Mouse (Mus musculus): ENCODE data around the gene Gpsm3. TPM values are rescaled to one million over a fixed set of nuclear protein-coding genes. Genes with fewer than 3 reads are reported as not detected.

Gene Gpsm3
- polyA plus RNA-seq, 1 experiment from 2014 or later = 18.5 TPM

DNA sequence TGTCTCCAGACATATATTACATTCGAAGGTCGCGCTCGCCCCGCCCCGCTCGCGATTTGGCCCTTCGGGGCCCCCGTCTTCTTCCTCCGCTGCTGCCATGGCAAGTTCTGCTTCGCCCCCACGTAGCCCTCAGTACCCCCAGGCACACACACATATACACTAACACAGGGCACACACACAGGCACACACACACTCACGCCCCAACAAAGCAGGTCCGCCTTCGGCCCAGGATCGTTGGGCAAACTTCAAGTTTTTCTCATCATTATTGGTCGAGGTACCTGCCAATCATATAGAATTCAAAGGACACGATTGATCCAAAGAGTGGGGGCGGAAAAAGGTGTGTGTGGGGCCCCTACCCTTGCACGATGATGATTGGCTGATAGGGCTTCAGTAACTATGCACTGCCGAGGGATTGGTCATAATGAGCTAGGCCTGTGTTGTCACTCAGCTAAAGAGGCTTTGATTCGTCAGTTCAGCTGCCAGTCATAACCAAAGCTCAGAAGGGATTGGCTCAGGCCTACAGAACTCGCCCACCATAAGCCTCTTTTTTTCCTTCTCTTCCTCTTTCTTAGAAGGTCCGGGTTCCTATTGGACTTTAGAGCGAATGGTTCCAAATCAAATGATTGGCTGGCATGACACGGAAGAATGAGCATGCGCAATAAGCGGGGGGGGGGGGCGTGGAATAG lies 13.9 kb downstream of the Gpsm3 start, which contains the start of gene Rnf5:
Gene Rnf5, minus strand, starts transcription at position 316 of the 686 bp plus-strand sequence.
- H3K27ac ChIP-seq (ENCODE audit: low read length) = peak within 1 kb of the TSS; percentile 96
- H3K4me1 ChIP-seq (ENCODE audit: control insufficient read depth, insufficient read depth, low read length) = peaks cover 41% of the 10 kb centered on the region
- 0% methylated on average over 30 of the region's 30 CpGs for WGBS

DNA sequence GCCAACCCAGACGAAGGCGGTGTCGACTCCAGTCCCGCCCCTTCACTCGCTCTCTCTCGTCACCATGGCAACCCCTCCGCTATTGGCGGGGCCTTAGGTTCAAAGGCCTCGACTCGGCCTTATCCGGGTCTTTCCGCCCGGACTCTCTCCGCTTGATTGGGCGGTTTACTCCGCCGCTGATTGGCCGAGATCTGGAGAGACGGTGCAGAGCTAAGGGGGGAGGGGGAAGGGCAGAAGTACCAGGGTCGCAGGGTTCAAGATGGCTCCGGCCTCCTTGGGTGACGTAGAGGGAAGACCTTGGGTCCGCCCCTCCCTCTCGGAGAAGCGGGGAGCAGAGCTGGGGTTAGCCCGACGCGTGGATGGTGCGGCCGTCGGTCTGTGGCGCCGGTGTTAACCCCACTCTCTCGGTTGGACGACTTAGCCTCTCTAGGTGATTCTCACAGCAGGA lies 14.5 kb downstream of the Gpsm3 start, which contains the start of gene Agpat1:
Gene Agpat1, plus strand, starts transcription at position 202 of the 448 bp plus-strand sequence.
- Histone ChIP-seq H3K4me1 (ENCODE audit: control insufficient read depth, insufficient read depth, low read length) (peaks cover 46% of the 10 kb centered on the region), H3K4me3 (ENCODE audit: low read length) (peak within 1 kb of the TSS; percentile 83), H3K9ac (ENCODE audit: low read length) (peak within 1 kb of the TSS; percentile 93), H3K36me3 (ENCODE audit: control insufficient read depth, insufficient read depth) (peaks cover 11% of the 10 kb centered on the region), H3K4me2 (ENCODE audit: low read depth, low read length) (peak within 1 kb of the TSS; percentile 96), H3K27ac (ENCODE audit: low read length) (peak within 1 kb of the TSS; percentile 96), H3K27me3 (ENCODE audit: control insufficient read depth, insufficient read depth, low read length) (no peaks in the 10 kb centered on the region), H3K9me3 (replicated peaks; ENCODE audit: control insufficient read depth, low read length) (no peaks in the 10 kb centered on the region)
- peak; percentile 85 for ATAC-seq (replicated peaks; ENCODE audit: extremely low read depth, insufficient read depth, low FRiP score)
- under 1% methylated on average over 34 of the region's 35 CpGs for WGBS

More for the DNA sequence above, 13.9 kb downstream of the Gpsm3 start, which contains the start of gene Rnf5:
- H3K4me3 ChIP-seq (ENCODE audit: low read length) = peak within 1 kb of the TSS; percentile 83
- no peaks in the 10 kb centered on the region for H3K27me3 ChIP-seq (ENCODE audit: control insufficient read depth, insufficient read depth, low read length)
- H3K9me3 ChIP-seq (replicated peaks; ENCODE audit: control insufficient read depth, low read length) = no peaks in the 10 kb centered on the region
- peak; percentile 91 for ATAC-seq (replicated peaks; ENCODE audit: extremely low read depth, insufficient read depth, low FRiP score)
- peak within 1 kb of the TSS; percentile 96 for H3K4me2 ChIP-seq (ENCODE audit: low read depth, low read length)
- peak within 1 kb of the TSS; percentile 93 for H3K9ac ChIP-seq (ENCODE audit: low read length)
- peaks cover 11% of the 10 kb centered on the region for H3K36me3 ChIP-seq (ENCODE audit: control insufficient read depth, insufficient read depth)

DNA sequence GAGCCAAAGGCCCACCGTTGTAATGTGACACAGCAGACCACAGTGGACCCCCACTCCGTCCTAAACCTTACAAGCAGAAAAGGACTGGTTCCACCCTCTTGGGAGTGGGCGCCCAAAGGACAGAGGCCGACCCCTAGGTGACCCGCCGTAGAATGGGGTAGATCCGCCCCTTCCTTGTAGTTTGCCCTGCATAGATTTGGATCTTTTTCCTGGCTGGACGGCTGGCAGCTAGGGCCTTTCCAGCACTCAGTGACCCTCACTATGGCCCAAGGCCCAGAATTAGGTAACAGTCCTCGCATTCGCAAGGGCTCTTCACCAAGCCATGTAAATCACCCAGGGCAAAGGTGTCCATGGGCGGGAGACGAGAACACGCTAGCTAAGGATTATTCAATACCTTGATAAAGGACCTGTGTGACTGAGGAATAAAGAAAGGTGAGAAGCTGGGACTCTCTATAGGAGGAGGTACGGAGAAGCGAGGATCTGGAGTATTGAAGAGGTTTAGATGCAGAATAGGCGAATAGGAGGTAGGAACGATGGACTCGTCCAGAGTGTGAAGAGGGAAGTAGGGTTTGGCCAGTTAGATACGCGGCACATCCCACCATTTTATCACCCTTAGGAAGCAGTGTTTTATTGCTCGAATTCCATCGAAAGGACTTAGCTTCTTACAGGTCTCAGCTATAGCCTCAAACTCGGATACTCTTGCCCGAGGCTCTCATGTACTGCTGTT lies 15.1 kb downstream of the Gpsm3 start:
- ATAC-seq (replicated peaks; ENCODE audit: extremely low read depth, insufficient read depth, low FRiP score) = no peak
- Histone ChIP-seq H3K36me3 (ENCODE audit: control insufficient read depth, insufficient read depth) (peaks cover 11% of the 10 kb centered on the region), H3K4me3 (ENCODE audit: low read length) (peak overlapping the region; percentile 83), H3K4me1 (ENCODE audit: control insufficient read depth, insufficient read depth, low read length) (peaks cover 47% of the 10 kb centered on the region), H3K27ac (ENCODE audit: low read length) (peak overlapping the region; percentile 96), H3K9ac (ENCODE audit: low read length) (peak overlapping the region; percentile 93), H3K9me3 (replicated peaks; ENCODE audit: control insufficient read depth, low read length) (no peaks in the 10 kb centered on the region), H3K27me3 (ENCODE audit: control insufficient read depth, insufficient read depth, low read length) (no peaks in the 10 kb centered on the region), H3K4me2 (ENCODE audit: low read depth, low read length) (peak overlapping the region; percentile 89)
- 18% methylated on average over 24 of the region's 24 CpGs for WGBS

DNA sequence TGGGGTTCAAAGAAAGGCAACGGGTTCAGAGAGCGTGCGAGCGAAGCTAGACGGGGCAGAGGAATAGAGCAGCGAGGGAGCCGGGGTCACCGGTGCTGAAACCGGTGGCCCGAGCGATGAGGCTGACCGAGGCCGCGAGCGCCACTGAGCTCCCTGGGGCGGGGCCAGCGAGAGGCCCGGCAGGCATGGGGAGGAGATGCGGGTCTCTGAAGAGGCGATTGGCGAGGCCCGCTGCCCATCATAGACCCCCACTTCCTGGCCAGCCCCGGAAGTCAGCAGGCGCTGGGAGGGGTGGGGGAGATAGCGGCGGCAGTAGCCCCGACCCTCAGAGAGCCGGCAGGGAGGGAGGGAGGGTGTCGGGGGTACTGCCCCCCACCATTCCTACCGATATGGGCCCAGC lies 16.0 kb downstream of the Gpsm3 start:
- ATAC-seq (replicated peaks; ENCODE audit: extremely low read depth, insufficient read depth, low FRiP score) = peak; percentile 45
- H3K4me2 ChIP-seq (ENCODE audit: low read depth, low read length) = peak overlapping the region; percentile 89
- H3K4me3 ChIP-seq (ENCODE audit: low read length) = peak overlapping the region; percentile 83
- no peaks in the 10 kb centered on the region for H3K27me3 ChIP-seq (ENCODE audit: control insufficient read depth, insufficient read depth, low read length)
- peak overlapping the region; percentile 96 for H3K27ac ChIP-seq (ENCODE audit: low read length)
- H3K9ac ChIP-seq (ENCODE audit: low read length) = peak overlapping the region; percentile 93
- H3K9me3 ChIP-seq (replicated peaks; ENCODE audit: control insufficient read depth, low read length) = no peaks in the 10 kb centered on the region
- 0% methylated on average over 30 of the region's 30 CpGs for WGBS
- peaks cover 47% of the 10 kb centered on the region for H3K4me1 ChIP-seq (ENCODE audit: control insufficient read depth, insufficient read depth, low read length)
- H3K36me3 ChIP-seq (ENCODE audit: control insufficient read depth, insufficient read depth) = peaks cover 10% of the 10 kb centered on the region; the same call in 1 of the 2 replicates

DNA sequence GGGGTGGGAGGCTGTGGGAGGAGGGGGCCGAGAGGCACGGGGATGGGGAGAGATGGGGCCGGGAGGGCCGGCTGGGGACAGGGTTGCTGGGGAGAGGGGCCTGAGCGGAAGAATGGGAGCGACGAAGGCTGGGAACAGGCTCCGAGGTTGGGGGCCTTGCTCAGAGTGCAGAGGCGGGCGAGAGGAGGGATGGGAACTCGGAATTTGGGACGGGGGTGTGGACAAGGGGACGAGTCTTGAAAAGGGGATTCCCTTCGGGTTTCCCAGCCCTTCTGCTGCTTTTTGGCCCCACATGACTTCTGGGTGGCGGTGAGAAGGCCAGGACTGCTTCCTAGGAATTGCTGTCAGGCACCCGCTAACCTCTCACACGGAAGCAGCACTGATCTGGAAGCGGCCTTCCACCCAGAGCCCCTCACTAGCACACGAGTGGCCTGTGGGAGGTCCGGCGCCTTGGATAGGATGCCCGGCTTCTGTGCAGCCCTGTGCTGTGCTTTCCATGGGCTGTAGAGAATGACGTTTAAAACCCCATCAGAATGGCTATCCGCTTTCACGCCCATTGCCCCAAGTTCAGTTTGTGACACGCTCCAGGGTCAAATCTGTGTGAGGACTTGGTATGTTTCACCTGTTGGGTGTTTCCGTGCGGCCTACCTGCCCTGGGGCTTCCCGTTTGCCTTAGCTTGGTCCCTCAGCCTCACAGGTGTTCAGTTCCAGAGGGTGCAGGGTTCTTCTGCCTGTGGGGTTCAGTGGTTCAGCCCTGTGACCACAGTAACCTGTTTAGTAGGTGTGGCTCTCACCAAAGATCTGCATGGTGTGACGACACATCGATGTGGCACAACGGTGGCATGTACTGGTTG lies 16.8 kb downstream of the Gpsm3 start:
- Histone ChIP-seq H3K4me3 (ENCODE audit: low read length) (peak overlapping the region; percentile 83), H3K4me2 (ENCODE audit: low read depth, low read length) (peak overlapping the region; percentile 89), H3K9me3 (replicated peaks; ENCODE audit: control insufficient read depth, low read length) (no peaks in the 10 kb centered on the region), H3K27ac (ENCODE audit: low read length) (peak overlapping the region; percentile 96), H3K36me3 (ENCODE audit: control insufficient read depth, insufficient read depth) (peaks cover 11% of the 10 kb centered on the region; the same call in 1 of the 2 replicates), H3K4me1 (ENCODE audit: control insufficient read depth, insufficient read depth, low read length) (peaks cover 47% of the 10 kb centered on the region), H3K9ac (ENCODE audit: low read length) (peak overlapping the region; percentile 93), H3K27me3 (ENCODE audit: control insufficient read depth, insufficient read depth, low read length) (no peaks in the 10 kb centered on the region)
- ATAC-seq (replicated peaks; ENCODE audit: extremely low read depth, insufficient read depth, low FRiP score) = no peak
- 13% methylated on average over 32 of the region's 32 CpGs for WGBS

DNA sequence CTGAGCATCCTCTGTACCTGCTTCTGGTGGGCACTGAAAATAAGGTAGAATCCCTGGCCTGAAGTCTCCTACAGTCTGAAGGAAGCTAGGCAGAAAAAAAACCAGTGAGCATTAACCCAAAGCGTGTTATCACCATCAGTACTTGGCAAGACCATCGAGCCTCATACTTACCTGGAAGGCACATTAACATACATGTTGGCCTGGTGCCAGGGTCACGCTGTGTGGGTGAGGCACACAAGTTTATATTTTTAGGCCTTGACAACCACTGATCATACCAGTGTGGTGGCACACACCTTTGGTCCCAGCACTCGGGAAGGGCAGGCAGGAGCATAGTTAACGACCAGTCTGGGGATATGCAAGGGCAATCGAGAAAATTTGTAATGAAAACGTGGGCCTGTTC lies 18.4 kb downstream of the Gpsm3 start:
- Histone ChIP-seq H3K4me3 (ENCODE audit: low read length) (no peak overlapping the region), H3K9ac (ENCODE audit: low read length) (no peak overlapping the region), H3K4me2 (ENCODE audit: low read depth, low read length) (no peak overlapping the region), H3K36me3 (ENCODE audit: control insufficient read depth, insufficient read depth) (peaks cover 20% of the 10 kb centered on the region), H3K27ac (ENCODE audit: low read length) (no peak overlapping the region), H3K27me3 (ENCODE audit: control insufficient read depth, insufficient read depth, low read length) (no peaks in the 10 kb centered on the region), H3K4me1 (ENCODE audit: control insufficient read depth, insufficient read depth, low read length) (peaks cover 38% of the 10 kb centered on the region), H3K9me3 (replicated peaks; ENCODE audit: control insufficient read depth, low read length) (no peaks in the 10 kb centered on the region)
- WGBS = 70% methylated on average over 7 of the region's 7 CpGs
- ATAC-seq (replicated peaks; ENCODE audit: extremely low read depth, insufficient read depth, low FRiP score) = no peak

DNA sequence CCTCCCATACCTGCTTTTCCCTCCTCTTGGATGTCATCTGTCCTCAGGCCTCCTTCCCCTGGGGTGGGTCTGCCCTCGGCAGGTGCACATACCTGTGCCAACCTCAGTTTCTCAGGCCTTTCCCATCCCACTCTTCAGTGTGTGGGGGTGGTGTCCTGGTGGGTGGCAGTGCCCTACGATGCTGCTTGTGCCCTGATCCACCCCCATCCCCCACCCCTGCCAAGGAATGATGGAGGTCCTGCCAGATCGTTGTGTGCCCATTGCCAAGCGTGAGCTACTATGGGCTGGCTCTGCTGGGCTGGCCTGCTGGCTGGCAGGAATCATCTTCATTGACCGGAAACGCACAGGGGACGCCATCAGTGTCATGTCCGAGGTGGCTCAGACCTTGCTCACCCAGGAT lies 21.4 kb downstream of the Gpsm3 start:
- Histone ChIP-seq H3K36me3 (ENCODE audit: control insufficient read depth, insufficient read depth) (peaks cover 24% of the 10 kb centered on the region), H3K9ac (ENCODE audit: low read length) (no peak overlapping the region), H3K4me3 (ENCODE audit: low read length) (no peak overlapping the region), H3K4me2 (ENCODE audit: low read depth, low read length) (no peak overlapping the region), H3K4me1 (ENCODE audit: control insufficient read depth, insufficient read depth, low read length) (peaks cover 27% of the 10 kb centered on the region), H3K27me3 (ENCODE audit: control insufficient read depth, insufficient read depth, low read length) (no peaks in the 10 kb centered on the region), H3K9me3 (replicated peaks; ENCODE audit: control insufficient read depth, low read length) (no peaks in the 10 kb centered on the region), H3K27ac (ENCODE audit: low read length) (no peak overlapping the region)
- 92% methylated on average over 8 of the region's 8 CpGs for WGBS
- ATAC-seq (replicated peaks; ENCODE audit: extremely low read depth, insufficient read depth, low FRiP score) = no peak

DNA sequence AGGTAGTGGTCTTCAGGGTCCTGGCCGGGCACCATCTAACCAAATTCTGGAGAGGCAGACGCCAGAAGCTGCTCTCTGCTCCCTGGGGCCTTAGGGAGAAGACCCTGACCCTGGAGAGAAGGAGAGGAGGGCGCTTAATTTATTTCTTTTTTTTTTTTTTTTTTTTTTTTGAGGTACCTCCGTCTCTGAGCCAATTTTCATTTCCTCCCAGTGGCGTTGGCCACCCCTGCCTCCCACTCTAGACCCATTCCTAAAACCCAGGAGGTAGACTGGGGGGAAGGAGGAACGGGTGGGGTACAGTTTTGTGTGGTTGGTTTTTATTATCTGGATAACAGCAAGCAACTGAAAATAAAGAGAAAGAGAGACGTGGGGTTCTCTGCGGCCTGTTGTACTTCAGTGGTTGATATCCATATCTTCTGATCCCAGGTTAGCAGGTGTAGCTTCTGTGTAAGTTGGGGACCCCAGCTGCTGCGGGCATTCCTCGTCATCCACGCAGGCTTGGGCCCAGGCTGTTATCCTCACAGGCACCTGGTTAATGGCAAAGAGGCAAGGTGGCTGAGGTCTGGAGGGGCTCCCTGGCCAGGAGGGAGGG lies 23.5 kb downstream of the Gpsm3 start:
- Histone ChIP-seq H3K27me3 (ENCODE audit: control insufficient read depth, insufficient read depth, low read length) (no peaks in the 10 kb centered on the region), H3K27ac (ENCODE audit: low read length) (no peak overlapping the region), H3K4me2 (ENCODE audit: low read depth, low read length) (no peak overlapping the region), H3K4me3 (ENCODE audit: low read length) (no peak overlapping the region), H3K9me3 (replicated peaks; ENCODE audit: control insufficient read depth, low read length) (no peaks in the 10 kb centered on the region), H3K4me1 (ENCODE audit: control insufficient read depth, insufficient read depth, low read length) (peaks cover 10% of the 10 kb centered on the region), H3K36me3 (ENCODE audit: control insufficient read depth, insufficient read depth) (peaks cover 24% of the 10 kb centered on the region), H3K9ac (ENCODE audit: low read length) (no peak overlapping the region)
- 85% methylated on average over 11 of the region's 11 CpGs for WGBS
- no peak for ATAC-seq (replicated peaks; ENCODE audit: extremely low read depth, insufficient read depth, low FRiP score)

All from heart, embryonic 16.5 days (tissue).